Mouse (Mus musculus) urinary bladder, postnatal 25 days (tissue): ENCODE data around the gene Ube2o.

Experiments
- DNase-seq: peaks from one replicate; pipeline ENCODE4 v3.0.0; 2022; ENCODE audit warnings: low spot score

Gene Ube2o

GRCm38 (mm10) chr11:116543110-116543509 lies 38.1 kb downstream of the Ube2o start:
- DNase-seq: no peak

- DNase-seq: no peak
Measured at GRCm38 (mm10) chr11:116541183-116541582, 40.1 kb downstream of the Ube2o start.

DNA sequence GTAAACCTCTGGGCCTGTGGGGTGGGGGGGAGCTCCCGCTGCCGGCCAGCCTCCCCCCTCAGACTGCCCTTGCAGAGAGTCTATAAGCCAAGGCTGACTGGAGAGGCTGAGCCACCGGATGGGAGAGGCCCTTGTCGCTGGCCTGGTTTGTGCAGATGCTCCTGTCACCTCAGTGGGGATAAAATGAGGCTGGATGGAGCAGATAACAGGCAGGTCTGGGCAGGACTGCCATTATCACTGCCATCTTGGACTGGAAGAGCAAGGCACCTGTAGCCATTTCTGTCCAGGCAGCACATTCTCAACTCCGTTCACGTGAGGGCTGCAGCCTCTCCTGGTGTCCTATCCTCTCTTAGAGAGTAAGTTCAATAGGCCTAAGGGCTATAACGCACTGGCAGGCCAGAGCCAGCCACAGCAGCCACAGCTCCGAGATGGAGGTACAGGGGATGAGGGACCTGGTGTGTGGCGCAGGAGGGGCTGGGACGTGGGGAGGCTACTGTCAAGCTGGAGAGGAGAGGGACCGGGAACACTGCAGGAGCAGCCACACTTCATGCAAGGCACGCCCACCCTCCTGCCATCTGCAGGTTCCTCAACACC lies 43.0 kb downstream of the Ube2o start:
- peak; percentile 42 for DNase-seq

DNA sequence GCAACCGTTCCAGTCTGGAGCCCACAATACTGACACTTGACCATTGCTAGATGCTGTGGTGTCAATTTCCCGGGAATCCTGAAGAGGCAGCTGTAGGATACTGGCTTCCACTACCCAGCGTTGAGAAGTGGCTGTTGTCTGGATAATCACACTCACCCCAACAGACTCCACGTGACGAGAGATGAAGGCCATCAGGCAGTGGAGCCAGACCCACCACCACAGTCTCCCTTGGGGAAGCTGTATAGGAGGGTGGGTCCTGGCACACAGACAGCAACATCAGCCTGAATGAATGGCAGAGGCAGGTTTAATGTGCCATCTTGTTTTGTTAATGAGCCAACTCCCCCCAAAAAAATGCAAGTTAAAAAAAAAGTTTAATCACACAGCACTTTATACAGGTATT lies 43.9 kb downstream of the Ube2o start:
- no peak for DNase-seq

DNA sequence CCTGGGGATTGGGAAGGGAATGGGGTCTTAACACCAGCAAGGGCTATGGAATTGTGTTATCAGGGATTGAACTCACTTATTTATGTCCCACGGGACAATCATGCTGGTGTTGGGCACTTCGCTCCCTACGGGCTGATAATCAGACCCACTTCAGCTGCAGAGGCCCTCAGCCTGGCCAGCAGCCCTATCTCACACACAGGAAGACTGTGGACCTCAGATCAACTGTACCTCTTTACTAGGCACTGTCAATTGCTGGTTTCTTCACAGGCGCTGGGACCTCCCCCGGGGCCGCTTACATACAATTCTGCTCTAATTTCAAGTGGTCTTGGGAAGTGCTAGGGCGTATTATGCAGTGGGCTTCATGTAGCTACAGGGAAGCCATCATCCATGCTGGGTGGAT lies 44.6 kb downstream of the Ube2o start:
- no peak for DNase-seq

- DNase-seq: peak; percentile 69
Measured at GRCm38 (mm10) chr11:116534154-116534865, 46.9 kb downstream of the Ube2o start.

DNA sequence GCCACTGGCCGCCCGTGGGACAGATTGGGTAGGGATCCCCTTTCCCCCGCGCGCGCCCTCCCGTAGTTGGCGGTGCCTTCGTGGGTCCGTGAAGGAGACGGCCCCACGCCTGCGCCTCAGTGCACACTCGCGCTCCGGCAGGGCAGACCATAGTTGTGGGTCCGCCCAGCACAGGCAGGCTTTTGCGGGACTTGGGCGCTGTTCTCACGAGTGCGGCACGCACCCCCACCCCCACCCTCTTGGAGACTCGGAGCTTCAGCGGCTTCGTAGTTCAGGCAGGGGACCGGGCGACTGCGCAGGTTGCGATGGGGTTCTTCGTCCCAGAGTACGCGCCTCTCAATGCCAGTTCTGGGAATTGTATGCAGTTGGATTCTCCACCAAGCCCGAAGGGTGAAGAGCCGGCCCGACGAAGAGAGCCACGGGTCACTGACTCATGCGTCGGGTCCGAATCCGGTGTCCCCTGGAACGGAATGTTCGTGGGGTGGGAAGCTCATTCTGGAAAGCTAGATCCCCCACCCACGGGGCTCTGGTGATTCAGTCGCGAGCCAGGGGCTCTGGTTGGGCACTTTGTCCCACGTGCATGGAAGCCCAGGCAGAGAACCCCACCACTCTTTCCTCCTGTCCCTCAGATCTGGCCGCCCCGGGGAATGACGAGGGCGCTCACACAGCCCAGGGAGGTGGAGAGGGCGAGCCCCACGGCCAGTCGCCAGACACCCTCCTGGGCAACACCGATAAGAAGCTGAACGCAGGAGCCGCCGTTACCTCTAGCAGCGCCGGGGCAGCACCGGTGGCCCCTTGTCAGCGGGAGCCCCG lies 47.7 kb downstream of the Ube2o start:
- no peak for DNase-seq

GRCm38 (mm10) chr11:116532810-116533338 lies 48.4 kb downstream of the Ube2o start:
- DNase-seq: peak; percentile 75

DNA sequence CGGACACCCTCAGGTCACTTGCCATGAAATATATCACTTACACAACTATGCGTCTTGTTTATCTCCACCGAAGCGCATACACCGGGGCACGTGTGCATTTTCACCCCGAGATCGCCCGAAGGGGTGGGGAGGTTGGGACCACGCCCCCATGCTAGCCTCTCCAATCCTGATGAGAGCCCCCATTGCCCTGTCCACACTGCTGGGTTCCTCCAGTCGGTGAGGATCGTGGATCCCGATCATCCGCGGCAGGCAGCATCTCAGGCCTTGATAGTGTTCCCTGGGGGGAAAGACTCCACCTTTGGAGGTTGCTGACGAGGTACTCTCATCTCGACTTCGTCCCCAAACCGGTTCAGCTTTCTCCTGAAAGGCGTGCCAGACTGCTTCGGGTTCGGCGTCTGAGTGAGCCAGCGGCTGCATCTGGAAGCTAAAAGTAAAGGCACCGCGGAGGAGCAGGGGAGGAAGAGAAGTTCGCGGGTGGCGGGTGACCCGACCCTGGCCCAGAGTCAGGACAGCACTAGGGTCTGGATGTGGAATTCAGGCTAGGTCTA lies 48.9 kb downstream of the Ube2o start:
- peak; percentile 52 for DNase-seq

GRCm38 (mm10) chr11:116531371-116532191 lies 49.7 kb downstream of the Ube2o start:
- no peak for DNase-seq

- no peak for DNase-seq
Measured at GRCm38 (mm10) chr11:116530187-116531147, 50.8 kb downstream of the Ube2o start, which contains the start of gene Sphk1. Sphk1 (plus strand) TSS chr11:116530925.

DNA sequence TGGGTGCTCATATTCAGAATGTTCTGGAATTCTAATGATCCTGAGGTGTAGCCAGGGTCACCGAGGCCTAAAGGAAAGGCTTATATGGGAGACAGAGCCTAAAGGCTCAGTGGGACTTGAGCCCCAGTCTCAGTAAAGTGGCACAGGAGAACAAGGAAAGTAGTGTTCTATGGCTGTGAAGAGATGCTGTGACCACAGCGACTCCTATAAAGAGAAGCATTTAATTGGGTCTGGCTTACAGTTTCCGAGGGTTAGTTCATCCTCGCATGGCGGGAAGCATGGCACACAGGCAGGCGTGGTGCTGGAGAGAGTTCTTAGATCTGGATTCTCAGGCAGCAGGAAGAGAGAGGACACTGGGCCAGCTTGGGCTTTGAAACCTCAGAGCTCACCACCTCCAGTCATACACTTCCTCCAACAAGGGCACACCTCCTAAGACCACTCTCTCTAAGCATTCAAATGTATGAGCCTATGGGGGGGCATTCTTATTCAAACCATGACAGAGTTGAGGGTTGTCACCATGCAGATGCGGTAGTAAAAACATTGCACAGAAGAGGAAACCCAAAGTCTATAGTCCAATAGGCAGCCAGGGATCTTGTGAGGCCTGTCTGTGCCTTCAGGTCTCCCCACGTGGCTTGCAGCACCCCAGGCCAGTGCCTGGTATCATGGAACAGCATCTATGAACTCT lies 52.5 kb downstream of the Ube2o start:
- no peak for DNase-seq

- no peak for DNase-seq
Measured at GRCm38 (mm10) chr11:116523699-116524189, 57.5 kb downstream of the Ube2o start.

- DNase-seq: no peak
Measured at GRCm38 (mm10) chr11:116522886-116523698, 58.2 kb downstream of the Ube2o start.

GRCm38 (mm10) chr11:116522046-116522445 lies 59.2 kb downstream of the Ube2o start:
- no peak for DNase-seq

GRCm38 (mm10) chr11:116521143-116521542 lies 60.1 kb downstream of the Ube2o start:
- no peak for DNase-seq

DNA sequence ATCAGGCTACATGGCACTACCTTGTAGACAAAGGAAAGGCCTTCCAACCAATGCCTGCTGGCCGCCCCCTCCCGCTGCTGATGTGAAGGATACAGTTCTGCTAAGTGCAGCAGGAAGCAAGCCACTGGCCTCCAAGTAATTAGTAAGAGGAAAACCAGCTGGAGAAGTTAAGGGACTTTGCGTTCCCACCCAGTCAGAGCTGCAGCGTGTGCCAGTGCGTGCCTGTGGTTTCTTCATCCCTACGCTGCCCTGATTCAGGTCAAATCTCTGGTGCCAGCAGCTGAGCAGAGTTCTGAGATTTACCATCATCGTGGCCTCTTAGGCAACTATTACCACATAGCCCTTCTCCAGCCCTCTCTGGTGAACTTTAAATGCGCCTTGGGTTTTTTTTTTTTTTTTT lies 62.8 kb downstream of the Ube2o start:
- DNase-seq: no peak

- no peak for DNase-seq
Measured at GRCm38 (mm10) chr11:116515330-116516020, 65.8 kb downstream of the Ube2o start.
